ENCODE assay signal across 8 mouse cellular contexts in genomic region chr16:8829564-8830359, GRCm38 (mm10). TPM values are rescaled to one million over a fixed set of nuclear protein-coding genes. Genes with fewer than 3 reads are reported as not detected.
DNase-seq lines count a peak whose midpoint lies in the region; ATAC-seq lines count a peak whose summit lies in the region.

Gene 1810013L24Rik, plus strand, starts transcription at chr16:8830100.

- peaks cover 21% of the 10 kb centered on the region for H3K36me3 ChIP-seq in hindbrain, embryonic 14.5 days (replicated peaks; ENCODE audit: control insufficient read depth, insufficient read depth)

- peaks cover 32% of the 10 kb centered on the region for H3K4me1 ChIP-seq in hindbrain, embryonic 14.5 days (replicated peaks; ENCODE audit: control insufficient read depth, insufficient read depth, low read length)

- DNase-seq in R1 (ENCODE audit: low read depth, low spot score), result peak; percentile 100
- peak; percentile 99 for DNase-seq in cerebellum, postnatal 25 days
- DNase-seq in frontal cortex, postnatal 25 days (ENCODE audit: low spot score in 2 of 2), result peak; percentile 90 to 94
- peak; percentile 97 for DNase-seq in hindbrain, embryonic 14.5 days (ENCODE audit: low spot score)
- DNase-seq in layer of hippocampus, postnatal 36 days, result peak; percentile 97 to 98
- DNase-seq in lung, postnatal 36 days, result peak; percentile 98
- peak; percentile 100 for DNase-seq in retina, postnatal 1 day
- DNase-seq in urinary bladder, adult 18-20 months (ENCODE audit: low spot score in 2 of 2), result peak; percentile 89 to 99

- H3K4me3 ChIP-seq in hindbrain, embryonic 14.5 days (replicated peaks; ENCODE audit: low read length), result peak within 1 kb of the TSS; percentile 100

- peak; percentile 96 for ATAC-seq in hindbrain, embryonic 14.5 days (ENCODE audit: low FRiP score)

- peak within 1 kb of the TSS; percentile 89 for H3K4me2 ChIP-seq in hindbrain, embryonic 14.5 days (replicated peaks)

- peak within 1 kb of the TSS; percentile 97 for H3K27ac ChIP-seq in hindbrain, embryonic 14.5 days

- H3K9me3 ChIP-seq in hindbrain, embryonic 14.5 days (ENCODE audit: control insufficient read depth, low read length), result no peaks in the 10 kb centered on the region

- H3K27me3 ChIP-seq in hindbrain, embryonic 14.5 days (ENCODE audit: control insufficient read depth, insufficient read depth, low read length), result no peaks in the 10 kb centered on the region

- WGBS in hindbrain, embryonic 14.5 days, result under 1% methylated on average over 75 of the region's 80 CpGs

- peak within 1 kb of the TSS; percentile 100 for H3K9ac ChIP-seq in hindbrain, embryonic 14.5 days

RNA-seq across cellular contexts. Expression of gene 1810013L24Rik, which starts in this region (rescaled TPM):
- 23.5 and 25.6 TPM in 2 replicates for polyA plus RNA-seq in hindbrain, embryonic 14.5 days (2014; fragmentation: Nextera tagmentation; extraction: Ambion mirVana)
- total RNA-seq in layer of hippocampus, postnatal 36 days (2021), result 100 to 1,000 TPM; 109 to 113 TPM

Comparison
In these comparisons a context has a peak if more than half of its experiments do, and no peak if none do; other contexts are left out.
1. Peak in every context shown above with its lines: DNase-seq, ATAC-seq, H3K4me3 ChIP-seq and H3K27ac ChIP-seq.